Mouse (Mus musculus) c-Kit-positive CD71-negative TER-119-negative erythroid progenitor cells, embryonic 14.5 days (primary cell): ENCODE data around the gene Grhl1.
"Not testable (repeated sequence)": the region's sequence is repeated elsewhere in the genome, so short reads cannot be mapped to it uniquely, and the experiment has no call there.

Experiments
- DNase-seq: peaks from one replicate; pipeline ENCODE4 v3.0.0-alpha.2; 2013; ENCODE audit warnings: low read depth

Gene Grhl1

GRCm38 (mm10) chr12:24571523-24572392 is at the start of gene Grhl1:
Grhl1 (plus strand) TSS chr12:24572283.
- peak; percentile 77 for DNase-seq

DNA sequence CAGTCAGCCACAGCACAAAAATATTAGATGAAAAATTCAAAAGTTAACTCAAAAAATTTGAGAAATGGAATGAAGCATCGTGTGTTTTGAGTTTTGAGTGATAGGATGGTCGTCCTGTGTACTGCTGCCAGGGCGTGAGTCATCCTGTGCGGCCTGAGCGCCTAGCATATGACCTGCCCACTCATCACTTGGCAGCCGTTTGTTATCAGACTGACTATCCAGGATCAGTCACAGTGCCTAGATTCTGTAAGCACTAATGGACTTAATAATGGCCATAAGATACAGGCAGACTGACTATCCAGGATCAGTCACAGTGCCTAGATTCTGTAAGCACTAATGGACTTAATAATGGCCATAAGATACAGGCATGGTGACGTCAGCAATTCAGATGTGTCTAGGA is 47.0 kb upstream of the Grhl1 start:
- not testable (repeated sequence) for DNase-seq

GRCm38 (mm10) chr12:24536390-24536789 is 35.7 kb upstream of the Grhl1 start:
- DNase-seq: no peak

DNA sequence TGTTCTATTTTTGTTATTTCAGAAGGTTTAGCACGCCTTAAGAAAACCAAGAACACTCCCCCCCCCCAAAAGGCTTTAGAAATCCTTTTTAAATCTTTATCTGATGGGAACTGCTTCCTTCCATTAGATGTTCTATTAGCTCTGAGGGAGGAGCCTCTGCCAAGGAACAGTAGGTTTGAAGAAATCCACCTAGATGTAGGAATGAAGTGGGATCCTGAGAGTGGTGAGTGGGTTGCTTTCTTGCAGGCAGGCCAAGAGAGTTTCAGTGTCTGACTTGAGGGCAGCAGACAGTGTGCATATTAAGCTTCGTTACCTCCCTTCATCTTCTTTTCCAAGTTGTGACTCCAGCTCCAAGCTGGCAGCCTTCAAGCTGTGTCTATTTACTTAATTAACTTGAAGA is 34.9 kb upstream of the Grhl1 start:
- DNase-seq: no peak

DNA sequence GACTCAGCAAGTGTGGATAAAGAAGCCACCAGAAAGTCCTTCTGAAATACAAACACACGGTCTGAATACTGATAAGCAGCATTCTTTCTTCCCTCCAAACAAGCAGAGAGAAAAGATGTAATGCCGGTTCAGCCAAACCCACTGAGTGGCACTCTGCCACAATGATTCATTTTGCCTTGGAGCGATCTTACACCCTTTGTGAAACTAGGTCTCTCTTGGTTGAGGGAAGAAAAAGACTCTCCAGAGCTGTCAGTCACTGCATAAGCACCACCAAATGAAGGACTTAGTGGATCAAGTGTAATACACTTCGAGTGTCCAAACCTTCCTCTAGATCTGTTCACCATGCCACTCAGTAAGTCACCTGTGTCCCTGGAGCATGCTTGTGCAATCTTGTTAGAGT is 34.1 kb upstream of the Grhl1 start:
- DNase-seq: no peak

DNA sequence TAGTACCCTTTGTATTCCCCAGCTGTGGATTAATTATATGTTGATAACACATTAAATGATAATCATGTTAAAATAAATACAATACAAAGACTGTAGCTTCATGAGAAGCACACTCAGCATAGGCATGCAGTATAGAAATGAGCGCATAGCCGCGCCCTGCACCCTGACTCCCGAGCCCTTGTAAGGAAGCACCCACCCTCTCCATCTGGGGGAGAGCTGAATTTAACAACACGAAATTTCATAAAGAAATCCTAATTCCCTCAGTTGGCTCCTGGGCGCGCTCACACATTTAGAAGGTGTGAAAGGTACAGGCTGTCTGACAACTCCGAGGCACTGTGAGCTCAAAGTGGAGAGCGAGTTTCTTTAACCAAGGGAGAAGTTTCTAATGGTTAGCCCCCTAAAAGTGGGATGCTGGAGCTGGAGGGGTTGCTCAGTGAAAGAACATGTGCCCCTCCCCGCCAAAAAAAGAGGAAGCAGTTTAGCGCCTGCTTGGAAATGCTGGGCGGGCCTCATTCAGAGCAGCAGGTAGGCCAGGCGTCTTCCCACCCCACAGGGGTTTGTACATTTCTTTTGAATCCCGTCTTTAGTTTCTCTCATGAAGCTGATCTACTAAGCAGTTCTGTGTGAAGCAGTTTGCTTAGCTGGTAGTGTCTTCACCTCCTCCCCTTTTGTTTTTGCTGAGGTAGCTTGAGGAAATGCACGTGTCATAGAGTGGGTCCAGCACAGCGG is 30.5 kb upstream of the Grhl1 start:
- DNase-seq: no peak

- no peak for DNase-seq
These were observed 24.4 kb upstream of the Grhl1 start for GRCm38 (mm10) chr12:24547686-24548085.

DNA sequence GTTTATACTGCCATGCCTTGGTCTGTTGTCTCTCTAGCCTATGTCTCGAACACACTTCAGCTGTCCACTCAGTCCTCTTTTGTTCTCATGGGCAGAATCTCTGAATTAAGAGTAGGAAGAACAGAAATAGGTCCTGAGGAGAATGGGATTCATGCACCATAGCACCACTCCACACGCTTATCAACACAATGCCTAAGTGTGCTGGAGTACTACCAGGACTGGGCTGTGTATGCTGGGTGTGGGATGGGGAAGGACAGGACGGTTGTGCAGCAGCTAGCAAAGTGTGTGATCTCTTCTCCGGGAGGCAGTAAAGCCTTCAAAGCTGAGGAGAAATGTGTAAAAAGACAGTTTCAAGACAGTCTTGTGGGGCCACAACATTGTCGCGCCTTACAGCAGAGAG is 23.2 kb upstream of the Grhl1 start:
- DNase-seq: no peak

DNA sequence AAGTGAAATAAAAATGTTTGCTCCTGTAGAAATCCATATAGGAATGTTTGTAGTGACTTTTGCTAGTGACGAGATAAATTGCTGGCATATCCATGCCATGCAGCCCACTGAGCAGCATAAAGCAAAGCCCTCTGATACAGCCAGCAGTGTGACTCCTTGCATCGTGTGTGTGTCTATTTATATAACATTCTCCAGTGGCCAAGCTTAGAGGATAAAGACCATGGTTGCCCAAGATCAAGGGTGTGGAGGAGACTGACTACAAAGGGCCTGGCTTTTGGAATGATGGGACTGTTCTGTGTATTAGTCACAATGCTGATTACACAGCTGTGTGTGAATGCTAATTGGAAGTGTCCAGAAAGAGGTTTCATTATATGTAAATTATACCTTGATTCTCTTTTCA is 19.6 kb upstream of the Grhl1 start:
- DNase-seq: no peak

GRCm38 (mm10) chr12:24555976-24556375 is 16.1 kb upstream of the Grhl1 start:
- DNase-seq: no peak

DNA sequence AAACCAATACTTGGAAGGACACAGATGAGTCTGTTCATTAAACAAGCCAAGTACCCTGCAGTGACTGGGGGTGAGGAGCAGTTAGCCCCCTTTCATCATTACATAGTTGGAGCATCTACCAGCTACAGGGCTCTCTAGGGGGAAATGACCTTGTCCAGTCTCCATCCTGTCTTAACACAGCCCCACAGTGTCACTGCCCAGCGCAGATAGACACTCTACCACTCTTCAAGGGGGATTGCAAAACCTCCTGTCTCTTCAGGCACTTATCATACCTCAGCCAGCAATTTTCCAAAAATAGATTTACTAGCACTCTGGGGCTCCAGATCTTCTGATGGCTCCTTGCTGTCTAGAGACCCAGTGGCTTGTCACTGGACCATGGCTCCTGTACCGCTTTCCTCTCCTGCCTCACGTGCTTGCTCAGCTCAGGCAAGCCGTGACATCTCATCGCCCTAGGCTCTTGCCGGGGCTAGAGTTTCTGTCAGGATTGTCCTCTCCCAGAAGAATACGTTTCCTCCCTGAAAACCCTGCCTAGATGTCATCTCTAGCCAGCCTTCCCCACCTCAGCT is 8.6 kb upstream of the Grhl1 start:
- no peak for DNase-seq

- no peak for DNase-seq
These were observed 6.8 kb upstream of the Grhl1 start for GRCm38 (mm10) chr12:24565311-24565710.

GRCm38 (mm10) chr12:24567606-24568005 is 4.5 kb upstream of the Grhl1 start:
- DNase-seq: no peak

GRCm38 (mm10) chr12:24572421-24573274 is 565 bp downstream of the Grhl1 start:
- DNase-seq: no peak

DNA sequence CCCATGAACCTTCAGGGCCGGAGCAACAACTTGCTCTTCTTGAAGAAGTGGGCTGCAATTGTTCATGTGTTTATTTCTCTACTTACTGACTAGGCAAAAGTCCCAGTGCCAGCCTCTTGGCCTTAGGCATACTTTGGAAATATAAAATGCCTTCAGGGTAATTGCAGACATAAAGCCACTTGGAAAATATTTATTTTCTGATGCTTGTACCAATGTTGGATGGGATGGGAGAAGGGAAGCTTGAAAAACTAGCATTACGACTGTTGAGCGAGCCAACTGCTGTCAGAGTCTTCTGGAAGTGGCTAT is 1.1 kb downstream of the Grhl1 start:
- DNase-seq: no peak

DNA sequence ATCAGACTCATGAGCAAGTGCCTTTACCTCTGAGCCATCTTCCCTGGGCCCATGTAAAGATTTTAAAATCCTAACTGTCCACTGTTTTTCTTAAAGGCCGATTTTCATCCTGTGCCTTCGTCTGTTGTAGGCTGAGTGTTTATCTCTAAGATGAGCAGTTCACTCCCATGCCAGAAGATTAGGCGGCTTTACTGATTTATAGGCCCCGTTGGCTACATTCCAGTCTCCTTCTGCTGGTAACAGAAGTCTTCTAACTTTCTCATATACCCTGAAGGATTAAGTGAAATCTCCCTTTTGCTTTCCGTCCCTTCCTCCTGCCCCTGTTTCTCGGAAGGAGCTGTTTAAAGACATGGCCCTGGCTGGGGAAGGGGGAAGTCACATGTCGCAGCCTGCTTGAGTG is 2.8 kb downstream of the Grhl1 start:
- no peak for DNase-seq

DNA sequence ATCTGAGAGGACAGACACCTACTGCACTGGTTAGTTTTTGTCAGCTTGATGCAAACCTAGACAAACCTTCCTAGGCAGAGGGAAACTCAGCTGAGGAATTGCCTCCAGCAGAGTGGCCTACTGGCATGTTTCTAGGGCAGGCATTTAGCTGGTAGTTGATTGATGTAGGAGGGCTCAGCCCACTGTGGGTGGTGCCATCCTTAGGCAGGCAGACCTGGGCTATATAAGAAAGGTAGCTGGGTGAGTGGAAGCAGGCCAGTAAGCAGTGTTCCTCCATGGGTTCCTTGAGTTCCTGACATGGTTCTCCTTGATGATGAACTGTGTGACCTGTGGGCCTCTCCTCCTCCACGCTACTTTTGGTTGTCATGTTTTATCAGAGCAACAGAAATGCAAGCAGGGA is 8.4 kb downstream of the Grhl1 start:
- no peak for DNase-seq

DNA sequence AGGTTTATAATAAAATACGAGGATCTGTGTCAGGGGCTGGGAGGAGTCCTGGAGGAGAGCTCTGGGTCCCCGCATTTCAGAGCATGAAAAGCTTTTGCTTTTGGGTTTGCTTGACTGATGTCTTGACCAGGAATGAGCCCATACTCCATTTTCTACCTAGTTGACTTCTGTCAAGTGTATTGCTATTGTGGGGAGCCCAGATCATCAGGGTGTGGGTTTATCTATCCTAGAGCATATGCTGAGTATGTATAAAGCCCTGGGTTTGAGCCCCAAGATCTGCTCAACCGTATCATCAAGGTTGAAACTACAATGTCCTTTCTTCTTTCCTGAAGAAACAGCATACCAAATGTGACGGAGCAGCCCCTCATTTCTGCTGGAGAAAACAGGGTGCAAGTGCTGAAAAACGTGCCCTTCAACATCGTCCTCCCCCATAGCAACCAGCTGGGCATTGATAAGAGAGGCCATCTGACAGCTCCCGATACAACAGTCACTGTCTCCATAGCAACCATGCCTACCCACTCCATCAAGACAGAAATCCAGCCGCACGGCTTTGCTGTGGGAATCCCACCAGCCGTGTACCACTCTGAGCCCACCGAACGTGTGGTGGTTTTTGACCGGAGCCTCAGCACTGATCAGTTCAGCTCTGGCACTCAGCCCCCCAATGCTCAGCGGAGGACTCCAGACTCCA is 9.1 kb downstream of the Grhl1 start:
- DNase-seq: no peak

DNA sequence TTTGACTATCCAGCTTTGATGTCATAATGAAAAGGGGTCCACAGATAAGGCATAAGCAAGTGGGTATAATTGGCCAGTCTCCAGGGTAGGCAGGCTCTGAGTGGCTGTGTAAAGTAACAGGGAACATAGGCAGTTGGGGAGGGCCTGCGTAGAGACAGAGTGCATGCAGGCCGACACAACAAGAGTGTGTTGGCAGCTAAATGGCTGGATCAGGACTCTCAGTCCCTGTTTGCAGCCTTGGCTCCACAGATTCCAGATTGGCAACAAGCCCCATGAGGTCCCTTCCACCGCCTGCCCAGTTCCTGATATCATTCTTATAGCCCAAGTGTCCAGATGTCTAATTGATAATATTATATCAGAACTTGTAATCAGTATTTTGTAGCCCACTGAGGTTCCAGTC is 11.6 kb downstream of the Grhl1 start:
- no peak for DNase-seq

DNA sequence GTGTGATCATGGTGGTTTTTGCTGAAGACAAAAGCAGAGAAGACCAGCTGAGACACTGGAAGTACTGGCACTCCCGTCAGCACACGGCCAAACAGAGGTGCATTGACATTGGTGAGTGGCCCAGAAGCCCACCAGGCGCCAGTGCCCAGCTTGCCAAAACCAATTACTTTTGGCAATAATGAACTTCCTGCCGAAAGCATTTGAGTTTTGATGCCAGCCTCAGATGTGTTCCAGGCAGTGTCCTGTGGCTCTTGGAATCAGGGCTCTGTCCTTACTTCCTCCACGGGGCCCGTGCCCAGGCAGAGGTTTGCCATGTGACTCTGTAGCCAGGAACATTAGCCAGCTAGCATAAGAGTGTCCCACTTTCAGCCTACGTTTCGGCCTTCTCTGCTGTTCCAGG is 12.8 kb downstream of the Grhl1 start:
- DNase-seq: no peak

GRCm38 (mm10) chr12:24586193-24586592 is 14.1 kb downstream of the Grhl1 start:
- no peak for DNase-seq

DNA sequence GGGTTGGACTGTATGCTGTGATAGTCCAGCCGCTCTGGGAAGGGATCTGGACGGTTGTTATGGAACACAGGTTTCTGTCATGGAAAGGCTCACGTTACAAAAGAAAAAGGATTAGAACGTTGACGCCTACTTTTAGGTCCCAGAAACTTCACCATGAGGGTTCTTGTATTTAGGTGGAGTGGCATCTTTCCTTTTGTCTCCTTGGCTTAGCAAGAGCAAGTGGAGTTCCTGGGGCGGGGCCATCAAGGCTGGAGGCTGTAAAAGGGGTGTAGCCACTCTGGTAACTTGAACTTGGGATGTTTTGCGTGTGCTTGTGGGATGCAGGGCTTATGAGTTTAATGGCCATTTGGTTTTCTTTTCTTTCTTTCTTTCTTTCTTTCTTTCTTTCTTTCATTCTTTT is 18.3 kb downstream of the Grhl1 start:
- no peak for DNase-seq
